Mouse (Mus musculus) bone marrow macrophage, adult 2 months (primary cell): ENCODE measurements around the gene Adamts20.

Experiments
- CTCF ChIP-seq: IDR thresholded peaks from 2 replicates; pipeline ENCODE4 v1.5.1; 2012; ENCODE audit warnings: low read depth, mild to moderate bottlenecking, low read length, moderate library complexity
- POLR2A ChIP-seq: IDR thresholded peaks from 2 replicates; pipeline ENCODE4 v1.6.1; 2012; ENCODE audit warnings: mild to moderate bottlenecking, low read depth, low read length, borderline replicate concordance

GRCm38 (mm10) chr15:94499260-94499659 lies 34.0 kb upstream of the Adamts20 start:
- TF ChIP-seq CTCF (no peak), POLR2A (no peak)
